Mouse (Mus musculus): Measurements from ENCODE around the gene Hoxd13. TPM values are rescaled to one million over a fixed set of nuclear protein-coding genes. Genes with fewer than 3 reads are reported as not detected.

Hoxd13 gene
- total and polyA plus RNA-seq, 2 experiments from 2014 or later = not detected

DNA sequence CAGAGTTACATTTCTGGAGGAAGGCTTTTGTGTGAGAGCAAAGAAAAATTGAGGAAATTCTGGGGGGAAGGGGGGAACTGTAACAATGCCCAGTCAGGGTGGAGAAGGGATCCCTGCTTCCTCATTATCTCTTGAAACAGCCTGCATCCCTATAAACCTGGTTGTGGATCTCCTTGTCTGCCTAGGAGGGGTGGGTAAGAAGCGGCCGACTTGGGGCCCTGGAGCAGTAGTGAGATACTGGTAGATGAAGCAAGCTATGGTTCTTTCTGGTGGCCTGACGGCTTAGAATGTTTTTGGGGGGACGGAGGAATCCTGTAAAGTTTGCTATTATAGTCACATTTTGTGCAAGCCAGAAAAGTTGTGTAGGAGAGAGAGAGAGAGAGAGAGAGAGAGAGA is 25.3 kb downstream of the Hoxd13 start:
- H3K4me3 ChIP-seq (ENCODE audit: low read depth, low read length) = no peak overlapping the region
- no peak overlapping the region for H3K4me2 ChIP-seq (ENCODE audit: low read depth, low read length, poor library complexity, severe bottlenecking)
- WGBS = 10% methylated on average over 4 of the region's 4 CpGs
- no peaks in the 10 kb centered on the region for H3K36me3 ChIP-seq (ENCODE audit: insufficient read depth, low read length)
- peaks cover 94% of the 10 kb centered on the region for H3K27me3 ChIP-seq (ENCODE audit: insufficient read depth, low read length)
- H3K27ac ChIP-seq (ENCODE audit: low read depth, low read length) = no peak overlapping the region
- no peak for TF ChIP-seq CTCF (IDR thresholded peaks at IDR 0.05)
- no peak overlapping the region for H3K9ac ChIP-seq (replicated peaks; ENCODE audit: low read length, poor library complexity, severe bottlenecking)
- no peak for DNase-seq (ENCODE audit: low spot score)
- H3K4me1 ChIP-seq (ENCODE audit: insufficient read depth, low read length) = 0 out of 2 replicates have a peak, but pooled peaks cover 2% of the 10 kb centered on the region
- no peak for ATAC-seq (ENCODE audit: low FRiP score)
- H3K9me3 ChIP-seq (ENCODE audit: low read length) = 0 out of 2 replicates have a peak, but pooled peaks cover 5% of the 10 kb centered on the region

DNA sequence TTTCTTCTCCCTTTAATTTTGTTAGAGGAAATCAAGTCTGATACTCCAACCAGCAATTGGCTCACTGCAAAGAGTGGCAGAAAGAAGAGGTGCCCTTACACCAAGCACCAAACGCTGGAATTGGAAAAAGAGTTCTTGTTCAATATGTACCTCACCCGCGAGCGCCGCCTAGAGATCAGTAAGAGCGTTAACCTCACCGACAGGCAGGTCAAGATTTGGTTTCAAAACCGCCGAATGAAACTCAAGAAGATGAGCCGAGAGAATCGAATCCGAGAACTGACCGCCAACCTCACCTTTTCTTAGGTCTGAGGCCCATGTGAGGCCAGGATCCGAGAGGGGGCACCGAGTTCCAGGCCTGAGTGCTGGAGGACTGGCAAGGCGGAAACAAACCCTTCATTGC is 26.0 kb downstream of the Hoxd13 start:
- no peak overlapping the region for H3K4me3 ChIP-seq (ENCODE audit: low read depth, low read length)
- H3K27me3 ChIP-seq (ENCODE audit: insufficient read depth, low read length) = peaks cover 91% of the 10 kb centered on the region
- no peak overlapping the region for H3K27ac ChIP-seq (ENCODE audit: low read depth, low read length)
- no peak overlapping the region for H3K4me2 ChIP-seq (ENCODE audit: low read depth, low read length, poor library complexity, severe bottlenecking)
- 0 out of 2 replicates have a peak, but pooled peaks have one; percentile 9 for TF ChIP-seq CTCF (IDR thresholded peaks at IDR 0.05)
- DNase-seq (ENCODE audit: low spot score) = no peak
- ATAC-seq (ENCODE audit: low FRiP score) = no peak
- 0 out of 2 replicates have a peak, but pooled peaks cover 5% of the 10 kb centered on the region for H3K9me3 ChIP-seq (ENCODE audit: low read length)
- H3K9ac ChIP-seq (replicated peaks; ENCODE audit: low read length, poor library complexity, severe bottlenecking) = no peak overlapping the region
- WGBS = 1% methylated on average over 16 of the region's 16 CpGs
- no peaks in the 10 kb centered on the region for H3K36me3 ChIP-seq (ENCODE audit: insufficient read depth, low read length)
- 0 out of 2 replicates have a peak, but pooled peaks cover 2% of the 10 kb centered on the region for H3K4me1 ChIP-seq (ENCODE audit: insufficient read depth, low read length)

DNA sequence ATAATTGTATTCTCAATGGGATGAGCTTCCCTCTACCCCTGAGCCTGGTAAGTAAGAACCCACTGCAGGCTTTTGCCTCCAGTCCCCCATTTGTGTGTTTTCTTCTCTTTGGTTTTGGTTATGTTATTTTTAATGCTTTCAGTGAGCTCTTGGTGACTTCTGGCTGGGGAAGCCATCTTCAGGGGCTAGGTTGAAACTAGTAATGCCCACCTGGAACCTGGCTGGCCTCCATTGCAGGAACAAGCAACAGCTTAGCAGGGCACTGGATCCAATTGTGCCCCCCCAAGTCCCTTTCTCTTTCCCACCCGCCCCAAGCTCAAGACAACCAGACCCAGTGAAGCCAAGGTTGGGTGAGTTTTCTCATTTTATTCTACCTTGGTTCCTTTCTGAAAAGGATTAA is 27.3 kb downstream of the Hoxd13 start:
- WGBS = 5% methylated on average over 1 of the region's 1 CpGs
- Histone ChIP-seq H3K27me3 (ENCODE audit: insufficient read depth, low read length) (peaks cover 93% of the 10 kb centered on the region), H3K9ac (replicated peaks; ENCODE audit: low read length, poor library complexity, severe bottlenecking) (no peak overlapping the region), H3K4me2 (ENCODE audit: low read depth, low read length, poor library complexity, severe bottlenecking) (no peak overlapping the region), H3K27ac (ENCODE audit: low read depth, low read length) (no peak overlapping the region), H3K9me3 (ENCODE audit: low read length) (0 out of 2 replicates have a peak, but pooled peaks cover 5% of the 10 kb centered on the region), H3K4me1 (ENCODE audit: insufficient read depth, low read length) (0 out of 2 replicates have a peak, but pooled peaks cover 2% of the 10 kb centered on the region), H3K36me3 (ENCODE audit: insufficient read depth, low read length) (no peaks in the 10 kb centered on the region), H3K4me3 (ENCODE audit: low read depth, low read length) (no peak overlapping the region)
- no peak for TF ChIP-seq CTCF (IDR thresholded peaks at IDR 0.05)
- ATAC-seq (ENCODE audit: low FRiP score) (no peak), DNase-seq (ENCODE audit: low spot score) (no peak)

DNA sequence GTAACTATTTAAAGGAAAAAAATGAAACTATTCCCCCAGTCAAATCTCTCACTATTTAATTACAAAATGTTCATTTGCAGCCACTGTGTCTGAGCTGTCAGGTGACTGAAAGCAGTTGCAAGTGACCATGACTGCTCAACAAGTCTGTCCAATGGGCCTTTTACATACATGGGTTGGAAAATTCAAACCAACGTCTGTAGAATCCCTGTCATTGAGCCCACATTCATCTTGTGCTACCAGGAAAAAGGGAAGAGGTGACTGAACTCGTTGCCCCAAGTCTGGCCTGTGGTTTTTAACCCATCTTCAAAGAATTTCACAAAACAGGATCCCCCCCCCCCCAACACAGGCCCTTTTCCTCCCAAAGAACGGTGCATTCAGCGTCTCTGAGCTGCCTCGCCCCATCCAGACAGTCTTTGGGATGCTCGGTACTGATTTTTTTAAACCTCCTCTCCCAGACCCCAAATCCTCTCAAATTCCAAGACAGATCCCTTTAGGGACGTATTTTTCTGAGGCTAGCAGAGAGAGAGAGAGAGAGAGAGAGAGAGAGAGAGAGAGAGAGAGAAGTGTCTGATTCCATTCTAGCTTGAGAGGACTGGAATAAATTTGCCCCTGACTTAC is 27.8 kb downstream of the Hoxd13 start:
- Histone ChIP-seq H3K4me3 (ENCODE audit: low read depth, low read length) (no peak overlapping the region), H3K9me3 (ENCODE audit: low read length) (0 out of 2 replicates have a peak, but pooled peaks cover 5% of the 10 kb centered on the region), H3K4me2 (ENCODE audit: low read depth, low read length, poor library complexity, severe bottlenecking) (no peak overlapping the region), H3K4me1 (ENCODE audit: insufficient read depth, low read length) (0 out of 2 replicates have a peak, but pooled peaks cover 2% of the 10 kb centered on the region), H3K9ac (replicated peaks; ENCODE audit: low read length, poor library complexity, severe bottlenecking) (no peak overlapping the region), H3K36me3 (ENCODE audit: insufficient read depth, low read length) (no peaks in the 10 kb centered on the region), H3K27ac (ENCODE audit: low read depth, low read length) (no peak overlapping the region), H3K27me3 (ENCODE audit: insufficient read depth, low read length) (peaks cover 94% of the 10 kb centered on the region)
- ATAC-seq (ENCODE audit: low FRiP score) (no peak), DNase-seq (ENCODE audit: low spot score) (no peak)
- no peak for TF ChIP-seq CTCF (IDR thresholded peaks at IDR 0.05)
- WGBS = under 1% methylated on average over 7 of the region's 7 CpGs

DNA sequence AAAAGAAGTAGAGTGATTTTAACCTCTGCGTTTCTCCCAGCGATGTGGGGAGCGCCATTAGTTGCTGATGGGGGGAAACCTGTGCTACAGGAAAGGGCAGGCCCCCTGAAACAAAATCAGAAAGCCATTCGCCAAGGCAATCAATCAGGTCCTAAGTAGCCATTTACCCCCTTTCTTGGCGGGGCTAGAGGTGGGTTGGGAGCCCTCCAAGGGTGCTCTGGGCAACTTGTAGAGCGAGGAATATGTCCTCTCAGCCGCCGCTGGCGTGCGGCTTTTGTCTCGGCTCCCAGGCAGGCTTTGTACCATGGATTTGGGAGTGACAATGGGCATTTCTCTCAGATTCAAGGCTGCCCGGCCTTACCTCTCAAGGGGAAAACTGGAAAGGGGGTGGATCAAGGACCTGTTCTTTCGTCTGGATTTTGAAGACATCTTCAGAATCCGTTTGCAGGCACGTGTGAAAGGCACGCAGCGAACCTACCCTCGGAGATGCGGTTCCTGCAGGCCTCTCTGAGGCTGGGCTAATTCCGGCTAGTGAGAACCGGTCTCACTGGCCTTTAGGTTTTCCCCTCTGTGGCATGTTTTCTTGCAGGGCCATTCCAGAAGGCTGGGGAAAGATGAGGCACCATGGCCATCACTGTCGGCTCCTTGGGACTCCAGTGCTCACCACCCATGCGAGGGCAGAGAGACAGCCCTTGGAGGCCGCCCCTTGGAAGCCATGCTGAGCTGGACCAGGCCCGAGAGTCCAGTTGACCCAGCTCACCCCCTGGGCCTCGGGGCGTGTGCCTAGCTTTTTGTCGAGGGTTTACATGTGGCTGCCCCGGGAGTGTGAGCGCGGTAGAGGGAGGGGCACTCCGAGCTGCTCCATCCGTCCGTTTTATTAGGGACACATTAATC is 28.6 kb downstream of the Hoxd13 start:
- 0 out of 2 replicates have a peak, but pooled peaks cover 2% of the 10 kb centered on the region for H3K4me1 ChIP-seq (ENCODE audit: insufficient read depth, low read length)
- H3K9ac ChIP-seq (replicated peaks; ENCODE audit: low read length, poor library complexity, severe bottlenecking) = no peak overlapping the region
- WGBS = 2% methylated on average over 34 of the region's 34 CpGs
- H3K27ac ChIP-seq (ENCODE audit: low read depth, low read length) = no peak overlapping the region
- H3K4me3 ChIP-seq (ENCODE audit: low read depth, low read length) = no peak overlapping the region
- ATAC-seq (ENCODE audit: low FRiP score) (no peak), DNase-seq (ENCODE audit: low spot score) (no peak)
- no peaks in the 10 kb centered on the region for H3K9me3 ChIP-seq (ENCODE audit: low read length)
- no peaks in the 10 kb centered on the region for H3K36me3 ChIP-seq (ENCODE audit: insufficient read depth, low read length)
- TF ChIP-seq CTCF (IDR thresholded peaks at IDR 0.05) = no peak
- no peak overlapping the region for H3K4me2 ChIP-seq (ENCODE audit: low read depth, low read length, poor library complexity, severe bottlenecking)
- peaks cover 92% of the 10 kb centered on the region for H3K27me3 ChIP-seq (ENCODE audit: insufficient read depth, low read length)
